Mouse (Mus musculus): ENCODE measurements at regions not wholly inside any gene's neighbourhood (a gene's known extent, or its start where the extent isn't known, plus 50 kb on each side); places are given as distances from the start of the nearest gene placed in this dataset.

GRCm38 (mm10) chr17:51489386-51489785 is 310.2 kb upstream of the Tbc1d5 start:
- TF ChIP-seq CTCF (IDR thresholded peaks at IDR 0.05; ENCODE audit: low read depth, low read length) (no peak), POLR2A (IDR thresholded peaks at IDR 0.05; ENCODE audit: extremely low read depth, insufficient read depth, low read length) (no peak)
